Mouse (Mus musculus): ENCODE measurements around the gene Btbd35f22. TPM values are rescaled to one million over a fixed set of nuclear protein-coding genes. Genes with fewer than 3 reads are reported as not detected.

The Btbd35f22 gene
- polyA plus RNA-seq (2012; rRNA removed): not detected in 2 replicates

GRCm38 (mm10) chrX:32047529-32047928, at the start of gene Btbd35f22:
Gene Btbd35f22 (plus strand): TSS chrX:32047829.

Other genes starting within 250 kb of the Btbd35f22 start
- not detected in 2 replicates for gene Gm21637, start 85.8 kb upstream of the Btbd35f22 start, polyA plus RNA-seq (2012; rRNA removed)
- not detected in 2 replicates for gene Btbd35f2, start 230.6 kb downstream of the Btbd35f22 start, polyA plus RNA-seq (2012; rRNA removed)

Measured in liver, embryonic 14 days (tissue).